Mouse (Mus musculus): ENCODE data around the gene Afdn.
"Not testable (repeated sequence)": the region's sequence is repeated elsewhere in the genome, so short reads cannot be mapped to it uniquely, and the experiment has no call there.

Afdn gene

GRCm38 (mm10) chr17:13738916-13739315 is 21.4 kb upstream of the Afdn start:
- in situ Hi-C loops (cut with MboI, MseI): no loop called here

GRCm38 (mm10) chr17:13739981-13740380 is 20.4 kb upstream of the Afdn start:
- in situ Hi-C loops (cut with MboI, MseI): loop anchor here (10.0 kb wide), 1 partner anchor 265 kb away; no protein-coding TSS in a partner anchor

- in situ Hi-C loops (cut with MboI, MseI): loop anchor here (10.0 kb wide), 1 partner anchor 266 kb away; no protein-coding TSS in a partner anchor
Observed at GRCm38 (mm10) chr17:13740796-13741195, 19.5 kb upstream of the Afdn start.

- in situ Hi-C loops (cut with MboI, MseI): loop anchor here (10.0 kb wide), 1 partner anchor 267 kb away; no protein-coding TSS in a partner anchor
Observed at GRCm38 (mm10) chr17:13741611-13742010, 18.7 kb upstream of the Afdn start.

DNA sequence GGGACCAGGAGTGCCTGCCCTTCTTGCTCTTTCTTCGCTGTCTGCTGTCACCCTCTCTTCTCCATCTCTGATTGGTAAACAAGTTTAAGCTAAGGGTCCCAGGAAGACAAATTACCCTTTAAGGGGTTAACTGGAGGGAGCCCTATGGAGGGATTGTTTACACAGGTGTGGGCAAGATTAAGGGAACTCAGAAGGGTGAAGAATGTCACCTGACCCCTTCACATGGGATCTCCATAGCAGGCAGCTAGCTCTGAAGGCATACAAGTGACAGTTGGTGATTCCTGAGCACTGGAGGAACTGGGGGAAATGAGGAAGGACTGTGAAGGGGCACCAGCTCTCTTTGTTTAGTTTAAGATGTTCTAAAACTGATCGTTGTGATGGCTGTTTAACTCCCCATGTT is 18.0 kb upstream of the Afdn start:
- in situ Hi-C loops (cut with MboI, MseI): loop anchor here (10.0 kb wide), 1 partner anchor 268 kb away; no protein-coding TSS in a partner anchor

DNA sequence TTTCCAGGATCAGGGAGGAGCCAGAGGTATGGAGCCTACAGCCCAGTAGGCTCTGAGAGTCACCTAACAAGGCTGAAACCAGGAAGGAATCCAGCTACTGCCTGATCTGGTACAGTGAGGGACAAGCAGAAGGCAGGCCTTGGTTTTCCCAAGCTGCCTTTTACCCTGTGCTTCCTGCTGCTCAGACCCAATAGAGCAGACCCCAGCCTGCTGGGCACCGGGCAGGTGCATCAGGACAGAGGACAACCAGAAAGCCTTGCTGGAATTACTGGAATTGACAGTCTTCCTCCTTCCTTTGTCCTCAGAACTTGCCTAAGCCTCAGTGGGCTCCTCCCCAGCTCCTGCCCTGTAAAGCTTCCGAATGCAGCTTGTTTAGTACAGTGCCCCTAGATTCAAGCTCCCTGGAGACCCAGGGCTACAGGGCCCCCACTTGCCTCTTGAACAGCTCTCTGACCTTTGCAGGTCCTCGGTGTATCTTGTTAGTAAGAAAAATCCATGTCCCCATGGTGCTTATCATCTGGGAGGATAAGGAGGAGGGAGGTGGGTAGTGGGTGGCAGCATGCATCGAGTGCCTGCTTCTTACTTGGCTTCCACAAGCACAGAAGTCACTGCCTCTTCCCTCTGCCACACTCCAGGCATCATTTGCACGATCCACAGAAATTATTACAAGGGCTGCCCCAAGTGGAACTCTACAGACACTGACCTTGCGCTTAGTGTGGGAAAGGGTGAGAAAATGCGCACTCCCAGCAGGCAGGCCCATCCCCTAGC is 17.2 kb upstream of the Afdn start:
- in situ Hi-C loops (cut with MboI, MseI): loop anchor here (10.0 kb wide), 1 partner anchor 268 kb away; no protein-coding TSS in a partner anchor

- in situ Hi-C loops (cut with MboI, MseI): loop anchor here (10.0 kb wide), 1 partner anchor 269 kb away; no protein-coding TSS in a partner anchor
Observed at GRCm38 (mm10) chr17:13743709-13744079, 16.6 kb upstream of the Afdn start.

- in situ Hi-C loops (cut with MboI, MseI): loop anchor here (10.0 kb wide), 1 partner anchor 269 kb away; no protein-coding TSS in a partner anchor
Observed at GRCm38 (mm10) chr17:13744219-13744618, 16.1 kb upstream of the Afdn start.

DNA sequence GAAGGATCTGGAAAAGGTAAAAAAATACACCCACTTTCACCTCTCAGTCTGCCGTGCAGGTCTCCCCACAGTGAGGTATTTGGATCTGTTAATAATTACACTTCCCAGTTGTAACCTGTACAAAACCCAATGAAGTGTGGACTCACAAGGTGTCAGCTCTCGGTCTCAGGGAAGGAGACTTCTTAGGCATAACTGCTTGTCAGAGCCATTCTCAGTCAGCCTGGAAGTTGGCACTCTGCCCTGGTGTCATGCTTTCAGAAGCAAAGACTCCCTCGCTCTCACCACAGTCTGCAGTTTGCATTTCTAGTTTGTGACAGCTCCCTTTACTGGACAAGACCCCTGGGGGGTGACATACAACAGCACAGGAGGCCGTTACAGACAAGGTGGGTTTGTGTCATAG is 15.5 kb upstream of the Afdn start:
- in situ Hi-C loops (cut with MboI, MseI): loop anchor here (10.0 kb wide), 1 partner anchor 270 kb away; no protein-coding TSS in a partner anchor

DNA sequence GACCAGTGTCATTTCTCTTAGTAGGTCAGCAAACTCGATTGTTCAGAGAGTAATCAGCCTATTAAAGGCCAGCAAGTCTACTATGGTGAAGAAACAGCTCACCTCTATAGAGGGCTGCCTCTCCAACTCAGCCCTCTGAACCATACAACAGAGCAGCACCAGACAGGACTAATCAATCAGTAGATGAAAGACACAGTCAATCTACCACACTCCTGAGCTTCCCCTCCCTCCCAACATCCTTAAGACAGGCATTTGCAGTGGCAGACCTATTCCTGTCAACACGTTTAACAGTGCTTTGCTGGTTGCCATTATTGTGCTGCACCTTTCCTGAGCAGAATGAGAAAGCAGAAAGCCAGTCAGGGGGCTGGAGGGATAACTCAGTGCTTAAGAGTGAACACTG is 15.0 kb upstream of the Afdn start:
- in situ Hi-C loops (cut with MboI, MseI): loop anchor here (10.0 kb wide), 1 partner anchor 271 kb away; no protein-coding TSS in a partner anchor

DNA sequence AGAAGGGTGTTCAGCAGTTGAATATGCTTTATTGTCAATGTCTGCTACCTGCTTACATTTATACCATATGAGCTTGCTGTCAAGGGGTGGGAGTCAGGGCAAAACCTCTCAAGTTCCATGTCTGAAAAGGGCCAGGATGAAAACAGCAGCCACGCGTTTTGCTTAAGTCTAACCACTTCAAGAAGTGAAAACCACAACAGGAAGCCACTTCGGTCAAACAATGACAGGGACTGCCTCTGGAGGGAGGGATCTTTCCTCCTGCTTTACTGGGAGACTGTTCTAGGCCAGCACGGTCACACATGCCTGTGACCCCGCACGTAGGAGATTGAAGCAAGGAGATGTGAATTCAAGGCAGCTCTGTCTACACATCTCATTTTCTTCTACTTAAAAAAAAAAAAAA is 14.0 kb upstream of the Afdn start:
- in situ Hi-C loops (cut with MboI, MseI): loop anchor here (10.0 kb wide), 1 partner anchor 272 kb away; no protein-coding TSS in a partner anchor

DNA sequence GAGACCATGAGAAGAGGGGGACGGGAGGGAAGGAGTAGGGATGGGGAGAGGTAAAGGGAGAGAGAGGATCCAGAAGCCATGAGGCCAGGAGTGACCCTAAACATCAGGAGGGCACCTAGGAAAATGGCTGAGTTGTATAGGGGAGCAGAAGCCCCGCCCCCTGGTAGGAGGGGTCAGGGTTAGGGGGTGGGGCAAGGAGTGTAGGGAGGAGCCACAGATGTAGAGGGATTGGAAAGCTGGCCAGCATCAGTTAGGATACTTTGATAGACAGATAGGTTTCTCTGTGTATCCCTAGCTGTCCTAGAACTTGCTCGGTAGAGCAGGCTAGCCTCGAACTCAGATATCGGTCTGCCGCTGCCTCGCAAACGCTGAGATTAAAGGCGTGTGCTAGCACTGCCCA is 12.7 kb upstream of the Afdn start:
- in situ Hi-C loops (cut with MboI, MseI): loop anchor here (10.0 kb wide), 1 partner anchor 273 kb away; no protein-coding TSS in a partner anchor

GRCm38 (mm10) chr17:13749027-13749426 is 11.3 kb upstream of the Afdn start:
- in situ Hi-C loops (cut with MboI, MseI): loop anchor here (10.0 kb wide), 1 partner anchor 274 kb away; no protein-coding TSS in a partner anchor

DNA sequence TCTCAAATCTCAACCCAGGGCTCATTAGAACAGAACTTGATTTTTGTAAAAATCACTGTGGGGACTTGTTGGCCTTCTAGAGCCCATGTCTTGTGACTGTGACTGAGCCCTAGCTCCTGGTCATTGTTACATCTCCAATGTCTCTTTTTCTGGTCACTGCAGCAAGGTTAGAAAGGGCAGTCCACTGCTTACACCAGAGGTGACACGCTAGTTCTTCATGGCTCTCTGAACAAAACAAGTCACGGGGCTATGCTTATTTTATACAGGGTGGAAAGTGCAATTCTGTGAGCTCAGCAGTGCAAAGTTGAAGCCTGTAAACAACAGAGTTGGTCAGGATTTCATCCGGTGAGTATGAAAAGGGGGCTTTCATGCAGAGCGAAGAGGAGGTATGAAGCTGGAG is 6.4 kb upstream of the Afdn start:
- in situ Hi-C loops (cut with MboI, MseI): no loop called here

DNA sequence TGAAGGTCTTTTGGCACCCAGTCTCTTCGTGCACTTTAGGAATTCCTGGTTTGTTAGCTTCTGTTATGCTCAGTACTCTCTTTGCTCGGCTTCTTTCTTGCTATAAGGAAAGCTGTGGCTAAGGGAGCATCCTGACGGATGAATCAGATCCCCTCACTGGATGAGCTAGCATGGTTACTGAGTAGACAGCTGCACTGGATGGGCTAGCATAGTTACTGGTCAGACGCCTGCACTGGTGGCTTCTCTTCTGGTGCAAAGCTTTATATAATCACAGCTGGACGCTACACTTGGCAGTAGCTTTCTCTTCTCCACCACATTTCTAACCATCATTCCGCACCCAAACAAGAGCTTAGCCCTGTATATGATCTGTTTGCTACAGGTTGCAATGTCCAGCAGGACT is 5.4 kb upstream of the Afdn start:
- in situ Hi-C loops (cut with MboI, MseI): loop anchor here (5.0 kb wide), 1 partner anchor 88 kb away; no protein-coding TSS in a partner anchor

DNA sequence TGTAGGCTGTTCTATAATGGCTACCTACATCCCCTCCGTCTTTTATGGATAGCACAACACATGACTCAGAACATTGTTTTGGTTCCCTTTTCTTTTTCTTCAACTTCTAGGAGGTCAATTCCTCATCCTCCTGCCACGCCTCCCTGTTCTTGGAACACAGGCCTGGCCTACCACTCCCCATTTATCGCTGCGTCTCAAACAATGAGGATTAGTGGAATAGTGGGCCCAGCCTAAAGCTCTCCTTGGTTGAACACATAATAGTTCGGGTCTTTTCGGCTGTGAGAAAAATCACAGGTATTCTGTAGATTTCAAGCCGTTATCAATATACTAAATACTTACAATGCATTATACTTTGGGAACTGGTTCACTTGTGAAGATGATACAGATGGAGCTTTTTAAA is 1.8 kb upstream of the Afdn start:
- in situ Hi-C loops (cut with MboI, MseI): loop anchor here (5.0 kb wide), 1 partner anchor 91 kb away; no protein-coding TSS in a partner anchor

- in situ Hi-C loops (cut with MboI, MseI): loop anchor here (5.0 kb wide), 1 partner anchor 92 kb away; no protein-coding TSS in a partner anchor
Observed at GRCm38 (mm10) chr17:13759156-13759852, 1.0 kb upstream of the Afdn start.

- in situ Hi-C loops (cut with MboI, MseI): no loop called here
Observed at GRCm38 (mm10) chr17:13760675-13761178, 388 bp downstream of the Afdn start.

- in situ Hi-C loops (cut with MboI, MseI): no loop called here
Observed at GRCm38 (mm10) chr17:13761179-13761913, 1.0 kb downstream of the Afdn start, which contains the start of gene Tcte2. Gene Tcte2 (minus strand): TSS chr17:13761825.

DNA sequence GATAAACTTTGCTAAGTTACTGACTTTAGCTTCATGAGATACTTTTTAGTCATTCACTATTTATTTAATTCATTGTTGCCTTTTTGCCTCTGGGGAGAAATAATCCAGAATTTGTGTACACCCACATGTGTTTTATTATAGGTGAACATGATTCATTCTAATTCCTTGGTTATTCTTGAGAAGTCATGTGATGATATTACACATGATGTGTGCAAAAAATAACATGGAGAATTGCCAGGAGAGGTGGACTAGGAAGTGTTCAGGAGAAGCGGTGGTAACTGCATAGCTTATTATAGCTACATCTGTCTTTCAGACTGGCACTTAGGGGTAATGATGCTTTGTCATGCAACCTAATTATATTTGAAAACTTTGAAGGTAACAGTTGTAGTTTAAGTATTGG is 3.5 kb downstream of the Afdn start:
- in situ Hi-C loops (cut with MboI, MseI): no loop called here

- in situ Hi-C loops (cut with MboI, MseI): not testable (repeated sequence)
Observed at GRCm38 (mm10) chr17:13764911-13765310, 4.6 kb downstream of the Afdn start.
